Mouse (Mus musculus) heart, postnatal 25 days (tissue): Measurements from ENCODE around the gene Ephb1. TPM values are rescaled to one million over a fixed set of nuclear protein-coding genes. Genes with fewer than 3 reads are reported as not detected.

Source experiments
- DNase-seq: peaks from one replicate; pipeline ENCODE4 v3.0.0; 2022; ENCODE audit warnings: low spot score
- intact Hi-C: fragments of 180-260 bp; cut with DNase I; formaldehyde crosslinking; loops from one replicate; pipeline ENCODE4 v1.15.1; 2025
- total RNA-seq, 2 experiments: library from RNA; stranded (reverse); gene quantifications; 2 replicates each; pipeline ENCODE4 v1.2.3; 2021

Gene Ephb1
- total RNA-seq, 2 experiments from 2014 or later, result 19.5 to 21.0 TPM

GRCm38 (mm10) chr9:102025141-102025540 is 329.4 kb downstream of the Ephb1 start:
- intact Hi-C loops, result no loop called here
- DNase-seq, result no peak

- no peak for DNase-seq
- intact Hi-C loops, result no loop called here
Observed at GRCm38 (mm10) chr9:102015516-102015915, 339.0 kb downstream of the Ephb1 start.

- no peak for DNase-seq
- intact Hi-C loops, result loop anchor here (2.0 kb wide), 1 partner anchor 693 kb away; no protein-coding TSS in a partner anchor
Observed at GRCm38 (mm10) chr9:102007706-102008105, 346.8 kb downstream of the Ephb1 start.

GRCm38 (mm10) chr9:102006539-102006938 is 348.0 kb downstream of the Ephb1 start:
- intact Hi-C loops, result loop anchor here (2.0 kb wide), 1 partner anchor 692 kb away; no protein-coding TSS in a partner anchor

GRCm38 (mm10) chr9:102002920-102003319 is 351.6 kb downstream of the Ephb1 start:
- no peak for DNase-seq
- intact Hi-C loops, result loop anchor here (5.0 kb wide), 1 partner anchor 311 kb away; no protein-coding TSS in a partner anchor

More at GRCm38 (mm10) chr9:102006539-102006938, 348.0 kb downstream of the Ephb1 start:
- no peak for DNase-seq

- DNase-seq, result no peak
- intact Hi-C loops, result loop anchor here (5.0 kb wide), 1 partner anchor 310 kb away; no protein-coding TSS in a partner anchor
Observed at GRCm38 (mm10) chr9:102002186-102002585, 352.3 kb downstream of the Ephb1 start.

- intact Hi-C loops, result loop anchor here (5.0 kb wide), 1 partner anchor 309 kb away; no protein-coding TSS in a partner anchor
- DNase-seq, result no peak
Observed at GRCm38 (mm10) chr9:102001633-102002165, 352.8 kb downstream of the Ephb1 start.

- DNase-seq, result no peak
Observed at GRCm38 (mm10) chr9:101999690-102000089, 354.8 kb downstream of the Ephb1 start.

GRCm38 (mm10) chr9:101996771-101997500 is 357.6 kb downstream of the Ephb1 start:
- intact Hi-C loops, result no loop called here
- DNase-seq, result no peak

More at GRCm38 (mm10) chr9:101999690-102000089, 354.8 kb downstream of the Ephb1 start:
- intact Hi-C loops, result loop anchor here (5.0 kb wide), 1 partner anchor 307 kb away; no protein-coding TSS in a partner anchor

GRCm38 (mm10) chr9:101996183-101996582 is 358.3 kb downstream of the Ephb1 start:
- intact Hi-C loops, result no loop called here

GRCm38 (mm10) chr9:101995423-101996156 is 358.9 kb downstream of the Ephb1 start:
- intact Hi-C loops, result no loop called here

More at GRCm38 (mm10) chr9:101996183-101996582, 358.3 kb downstream of the Ephb1 start:
- no peak for DNase-seq

GRCm38 (mm10) chr9:101994086-101994485 is 360.4 kb downstream of the Ephb1 start:
- intact Hi-C loops, result no loop called here
- no peak for DNase-seq

More at GRCm38 (mm10) chr9:101995423-101996156, 358.9 kb downstream of the Ephb1 start:
- no peak for DNase-seq

- DNase-seq, result no peak
- intact Hi-C loops, result no loop called here
Observed at GRCm38 (mm10) chr9:101990836-101991235, 363.7 kb downstream of the Ephb1 start.

- intact Hi-C loops, result no loop called here
- no peak for DNase-seq
Observed at GRCm38 (mm10) chr9:101990032-101990431, 364.5 kb downstream of the Ephb1 start.

- intact Hi-C loops, result no loop called here
- no peak for DNase-seq
Observed at GRCm38 (mm10) chr9:101986910-101987309, 367.6 kb downstream of the Ephb1 start.

GRCm38 (mm10) chr9:101982378-101982777 is 372.1 kb downstream of the Ephb1 start:
- intact Hi-C loops, result no loop called here
- no peak for DNase-seq

- DNase-seq, result no peak
- intact Hi-C loops, result no loop called here
Observed at GRCm38 (mm10) chr9:101981161-101981560, 373.3 kb downstream of the Ephb1 start.

GRCm38 (mm10) chr9:101976884-101977465 is 377.5 kb downstream of the Ephb1 start:
- no peak for DNase-seq

GRCm38 (mm10) chr9:101972314-101972713 is 382.2 kb downstream of the Ephb1 start:
- no peak for DNase-seq
- intact Hi-C loops, result no loop called here

More at GRCm38 (mm10) chr9:101976884-101977465, 377.5 kb downstream of the Ephb1 start:
- intact Hi-C loops, result no loop called here

GRCm38 (mm10) chr9:101971806-101972205 is 382.7 kb downstream of the Ephb1 start:
- intact Hi-C loops, result no loop called here
- no peak for DNase-seq
